Mouse (Mus musculus): ENCODE measurements around the gene Pnkp. TPM values are rescaled to one million over a fixed set of nuclear protein-coding genes. Genes with fewer than 3 reads are reported as not detected.

The Pnkp gene
- polyA plus RNA-seq, 1 experiment from 2014 or later: 30.5 TPM

- Histone ChIP-seq H3K4me1 (peaks cover 46% of the 10 kb centered on the region), H3K36me3 (replicated peaks) (no peaks in the 10 kb centered on the region), H3K27ac (no peak overlapping the region), H3K9me3 (no peaks in the 10 kb centered on the region), H3K4me2 (peak overlapping the region; percentile 63), H3K9ac (peak overlapping the region; percentile 71; the same call in 1 of the 2 replicates), H3K4me3 (peak overlapping the region; percentile 68), H3K27me3 (replicated peaks) (no peaks in the 10 kb centered on the region)
- WGBS: 30% methylated on average over 3 of the region's 3 CpGs
- ATAC-seq (replicated peaks): no peak
Measured at GRCm38 (mm10) chr7:44817441-44817840, 39.5 kb upstream of the Pnkp start.

- H3K9ac ChIP-seq: peak overlapping the region; percentile 19; the same call in 1 of the 2 replicates
- H3K27ac ChIP-seq: no peak overlapping the region
- H3K4me3 ChIP-seq: peak overlapping the region; percentile 68; the same call in 1 of the 2 replicates
- H3K4me2 ChIP-seq: peak overlapping the region; percentile 63
- H3K4me1 ChIP-seq: peaks cover 51% of the 10 kb centered on the region
- H3K9me3 ChIP-seq: no peaks in the 10 kb centered on the region
- no peaks in the 10 kb centered on the region for H3K36me3 ChIP-seq (replicated peaks)
- no peaks in the 10 kb centered on the region for H3K27me3 ChIP-seq (replicated peaks)
- WGBS: 24% methylated on average over 2 of the region's 2 CpGs
- ATAC-seq (replicated peaks): no peak
Measured at GRCm38 (mm10) chr7:44818164-44818563, 38.8 kb upstream of the Pnkp start.

- WGBS: 30% methylated on average over 6 of the region's 6 CpGs
- Histone ChIP-seq H3K9me3 (no peaks in the 10 kb centered on the region), H3K9ac (peak overlapping the region; percentile 19; the same call in 1 of the 2 replicates), H3K27me3 (replicated peaks) (no peaks in the 10 kb centered on the region), H3K4me2 (peak overlapping the region; percentile 63), H3K36me3 (replicated peaks) (no peaks in the 10 kb centered on the region), H3K4me3 (peak overlapping the region; percentile 68; the same call in 1 of the 2 replicates), H3K4me1 (peaks cover 55% of the 10 kb centered on the region), H3K27ac (peak overlapping the region; percentile 24; the same call in 1 of the 2 replicates)
- ATAC-seq (replicated peaks): no peak
Measured at GRCm38 (mm10) chr7:44818751-44819235, 38.1 kb upstream of the Pnkp start.

GRCm38 (mm10) chr7:44819391-44819790 is 37.5 kb upstream of the Pnkp start:
- no peaks in the 10 kb centered on the region for H3K36me3 ChIP-seq (replicated peaks)
- H3K4me3 ChIP-seq: no peak overlapping the region
- WGBS: 95% methylated on average over 2 of the region's 2 CpGs
- H3K9ac ChIP-seq: no peak overlapping the region
- peak overlapping the region; percentile 24; the same call in 1 of the 2 replicates for H3K27ac ChIP-seq
- H3K27me3 ChIP-seq (replicated peaks): no peaks in the 10 kb centered on the region
- no peaks in the 10 kb centered on the region for H3K9me3 ChIP-seq
- peaks cover 55% of the 10 kb centered on the region for H3K4me1 ChIP-seq
- ATAC-seq (replicated peaks): no peak
- H3K4me2 ChIP-seq: peak overlapping the region; percentile 63

GRCm38 (mm10) chr7:44819863-44820262 is 37.1 kb upstream of the Pnkp start:
- 74% methylated on average over 5 of the region's 5 CpGs for WGBS
- Histone ChIP-seq H3K27me3 (replicated peaks) (no peaks in the 10 kb centered on the region), H3K4me2 (no peak overlapping the region; the same call in 1 of the 2 replicates), H3K9me3 (no peaks in the 10 kb centered on the region), H3K27ac (no peak overlapping the region), H3K4me1 (peaks cover 52% of the 10 kb centered on the region), H3K9ac (no peak overlapping the region), H3K4me3 (no peak overlapping the region), H3K36me3 (replicated peaks) (no peaks in the 10 kb centered on the region)
- no peak for ATAC-seq (replicated peaks)

- Histone ChIP-seq H3K9ac (no peak overlapping the region), H3K4me1 (peaks cover 45% of the 10 kb centered on the region)
- no peak for ATAC-seq (replicated peaks)
Measured at GRCm38 (mm10) chr7:44820525-44820924, 36.4 kb upstream of the Pnkp start.

GRCm38 (mm10) chr7:44821666-44822448 is 35.1 kb upstream of the Pnkp start:
- ATAC-seq (replicated peaks): no peak
- Histone ChIP-seq H3K4me1 (peaks cover 44% of the 10 kb centered on the region), H3K4me3 (no peak overlapping the region), H3K4me2 (no peak overlapping the region), H3K27ac (no peak overlapping the region), H3K9me3 (no peaks in the 10 kb centered on the region), H3K36me3 (replicated peaks) (no peaks in the 10 kb centered on the region), H3K9ac (no peak overlapping the region), H3K27me3 (replicated peaks) (no peaks in the 10 kb centered on the region)
- WGBS: 87% methylated on average over 7 of the region's 7 CpGs

More at GRCm38 (mm10) chr7:44820525-44820924, 36.4 kb upstream of the Pnkp start:
- no peak overlapping the region for H3K27ac ChIP-seq
- no peaks in the 10 kb centered on the region for H3K9me3 ChIP-seq
- WGBS: 88% methylated on average over 3 of the region's 3 CpGs
- H3K4me3 ChIP-seq: no peak overlapping the region
- H3K4me2 ChIP-seq: no peak overlapping the region
- H3K36me3 ChIP-seq (replicated peaks): no peaks in the 10 kb centered on the region
- no peaks in the 10 kb centered on the region for H3K27me3 ChIP-seq (replicated peaks)

- WGBS: 38% methylated on average over 7 of the region's 7 CpGs
- no peaks in the 10 kb centered on the region for H3K27me3 ChIP-seq (replicated peaks)
- H3K36me3 ChIP-seq (replicated peaks): no peaks in the 10 kb centered on the region
- H3K4me1 ChIP-seq: peaks cover 28% of the 10 kb centered on the region
- H3K9me3 ChIP-seq: no peaks in the 10 kb centered on the region
- no peak overlapping the region for H3K9ac ChIP-seq
- H3K27ac ChIP-seq: no peak overlapping the region
- no peak overlapping the region for H3K4me2 ChIP-seq
- ATAC-seq (replicated peaks): no peak
- H3K4me3 ChIP-seq: no peak overlapping the region
Measured at GRCm38 (mm10) chr7:44823409-44823808, 33.5 kb upstream of the Pnkp start.

GRCm38 (mm10) chr7:44824872-44825271 is 32.1 kb upstream of the Pnkp start:
- no peaks in the 10 kb centered on the region for H3K27me3 ChIP-seq (replicated peaks)
- peaks cover 10% of the 10 kb centered on the region; the same call in 1 of the 2 replicates for H3K36me3 ChIP-seq (replicated peaks)
- peak; percentile 68 for ATAC-seq (replicated peaks)
- 18% methylated on average over 3 of the region's 3 CpGs for WGBS
- no peaks in the 10 kb centered on the region for H3K9me3 ChIP-seq
- no peak overlapping the region for H3K4me3 ChIP-seq
- H3K4me1 ChIP-seq: peaks cover 13% of the 10 kb centered on the region
- no peak overlapping the region for H3K9ac ChIP-seq
- no peak overlapping the region for H3K4me2 ChIP-seq
- no peak overlapping the region for H3K27ac ChIP-seq

- Histone ChIP-seq H3K9me3 (no peaks in the 10 kb centered on the region), H3K4me2 (no peak overlapping the region), H3K27me3 (replicated peaks) (no peaks in the 10 kb centered on the region), H3K9ac (no peak overlapping the region), H3K27ac (no peak overlapping the region), H3K36me3 (replicated peaks) (peaks cover 28% of the 10 kb centered on the region), H3K4me3 (no peak overlapping the region), H3K4me1 (peaks cover 9% of the 10 kb centered on the region; the same call in 1 of the 2 replicates)
- ATAC-seq (replicated peaks): no peak
- 88% methylated on average over 3 of the region's 3 CpGs for WGBS
Measured at GRCm38 (mm10) chr7:44826771-44827170, 30.2 kb upstream of the Pnkp start.

GRCm38 (mm10) chr7:44828706-44829105 is 28.2 kb upstream of the Pnkp start:
- Histone ChIP-seq H3K4me3 (no peak overlapping the region), H3K36me3 (replicated peaks) (peaks cover 32% of the 10 kb centered on the region), H3K4me2 (no peak overlapping the region), H3K27me3 (replicated peaks) (no peaks in the 10 kb centered on the region), H3K27ac (no peak overlapping the region), H3K4me1 (no peaks in the 10 kb centered on the region), H3K9ac (no peak overlapping the region), H3K9me3 (no peaks in the 10 kb centered on the region)
- ATAC-seq (replicated peaks): no peak
- WGBS: 86% methylated on average over 5 of the region's 5 CpGs

- H3K36me3 ChIP-seq (replicated peaks): peaks cover 32% of the 10 kb centered on the region
- 81% methylated on average over 4 of the region's 4 CpGs for WGBS
- no peak overlapping the region for H3K4me2 ChIP-seq
- H3K4me1 ChIP-seq: no peaks in the 10 kb centered on the region
- H3K27me3 ChIP-seq (replicated peaks): no peaks in the 10 kb centered on the region
- H3K27ac ChIP-seq: no peak overlapping the region
- H3K9ac ChIP-seq: no peak overlapping the region
- no peak for ATAC-seq (replicated peaks)
- H3K9me3 ChIP-seq: no peaks in the 10 kb centered on the region
- no peak overlapping the region for H3K4me3 ChIP-seq
Measured at GRCm38 (mm10) chr7:44832763-44833162, 24.2 kb upstream of the Pnkp start.
